Mouse (Mus musculus): ENCODE measurements around the gene Kifc1.
"Not testable (repeated sequence)": the region's sequence is repeated elsewhere in the genome, so short reads cannot be mapped to it uniquely, and the experiment has no call there.

Kifc1 gene

GRCm38 (mm10) chr17:33901653-33902052, 11.2 kb upstream of the Kifc1 start:
- DNase-seq, result no peak

GRCm38 (mm10) chr17:33900989-33901314, 10.5 kb upstream of the Kifc1 start:
- no peak for DNase-seq

GRCm38 (mm10) chr17:33900281-33900988, 10.0 kb upstream of the Kifc1 start:
- DNase-seq, result peak; percentile 53 to 65

- no peak for DNase-seq
These were observed 9.2 kb upstream of the Kifc1 start for GRCm38 (mm10) chr17:33899642-33900041.

- DNase-seq, result not testable (repeated sequence)
These were observed 7.7 kb upstream of the Kifc1 start for GRCm38 (mm10) chr17:33898193-33898592.

GRCm38 (mm10) chr17:33897114-33897794, 6.8 kb upstream of the Kifc1 start:
- peak; percentile 58 to 63 for DNase-seq

- not testable (repeated sequence) for DNase-seq
These were observed 2.5 kb upstream of the Kifc1 start for GRCm38 (mm10) chr17:33893011-33893410.

GRCm38 (mm10) chr17:33892429-33892828, 2.0 kb upstream of the Kifc1 start:
- no peak for DNase-seq

- not testable (repeated sequence) for DNase-seq
These were observed 1.4 kb upstream of the Kifc1 start for GRCm38 (mm10) chr17:33891892-33892291.

- no peak for DNase-seq
These were observed 896 bp upstream of the Kifc1 start for GRCm38 (mm10) chr17:33891357-33891756.

GRCm38 (mm10) chr17:33889941-33890532, 424 bp downstream of the Kifc1 start:
- DNase-seq, result not testable (repeated sequence)

GRCm38 (mm10) chr17:33888230-33888629, 2.2 kb downstream of the Kifc1 start:
- DNase-seq, result not testable (repeated sequence)

GRCm38 (mm10) chr17:33887802-33888201, 2.7 kb downstream of the Kifc1 start:
- not testable (repeated sequence) for DNase-seq

- DNase-seq, result not testable (repeated sequence)
These were observed 6.1 kb downstream of the Kifc1 start for GRCm38 (mm10) chr17:33884320-33884719.

GRCm38 (mm10) chr17:33875797-33876196, 14.7 kb downstream of the Kifc1 start:
- DNase-seq, result peak in 1 of 2 experiments; percentile 24

GRCm38 (mm10) chr17:33874411-33874810, 16.1 kb downstream of the Kifc1 start:
- peak; percentile 43 to 50 for DNase-seq

- not testable (repeated sequence) for DNase-seq
These were observed 16.9 kb downstream of the Kifc1 start, which contains the start of gene Gm7029 for GRCm38 (mm10) chr17:33873537-33873936. TSS of gene Gm7029 (plus strand) at chr17:33873837.

GRCm38 (mm10) chr17:33865330-33866030, 25.0 kb downstream of the Kifc1 start:
- DNase-seq, result peak; percentile 24 to 30

GRCm38 (mm10) chr17:33857816-33858215, 32.6 kb downstream of the Kifc1 start:
- no peak for DNase-seq

GRCm38 (mm10) chr17:33851331-33851730, 39.1 kb downstream of the Kifc1 start:
- DNase-seq, result no peak

- DNase-seq, result no peak
These were observed 42.3 kb downstream of the Kifc1 start for GRCm38 (mm10) chr17:33848139-33848538.

GRCm38 (mm10) chr17:33844196-33844595, 46.3 kb downstream of the Kifc1 start:
- DNase-seq, result no peak

All from cerebellum, postnatal 10 days (tissue).